Mouse (Mus musculus) megakaryocyte, embryonic 14.5 days (primary cell): ENCODE measurements around the gene Ccdc130.

ENCODE experiments used
- FLI1 ChIP-seq: IDR thresholded peaks from 2 replicates; pipeline ENCODE4 v1.6.1; 2012; ENCODE audit warnings: low read length, inconsistent platforms, mixed read lengths
- GATA1 ChIP-seq: IDR thresholded peaks from 3 replicates; pipeline ENCODE4 v1.6.1; 2012; ENCODE audit warnings: mixed read lengths, low read length, inconsistent platforms, borderline replicate concordance

DNA sequence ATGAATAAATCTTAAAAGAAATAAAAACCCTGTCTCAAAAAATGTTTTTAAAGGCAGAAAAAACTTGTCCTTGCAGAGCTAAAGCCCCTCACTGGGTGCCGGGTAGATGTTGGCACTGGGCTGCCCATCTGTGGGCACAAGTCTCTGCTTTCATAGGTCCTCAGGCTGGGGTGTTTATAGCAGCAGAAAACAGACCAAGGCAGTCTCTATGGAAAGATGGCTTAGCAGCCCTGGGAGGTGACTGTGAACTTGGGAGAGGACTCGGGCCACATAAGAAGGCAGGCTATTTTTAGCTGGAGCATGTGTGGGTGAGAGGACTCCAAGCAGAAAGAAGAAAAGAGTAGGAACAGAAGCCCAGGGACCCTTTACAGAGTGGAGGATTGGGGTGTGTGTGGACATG lies 33.8 kb upstream of the Ccdc130 start:
- TF ChIP-seq GATA1 (no peak), FLI1 (no peak)
